Mouse (Mus musculus) heart, embryonic 12.5 days (tissue): ENCODE measurements around the gene Npas3. TPM values are rescaled to one million over a fixed set of nuclear protein-coding genes. Genes with fewer than 3 reads are reported as not detected.
"Not testable (repeated sequence)": the region's sequence is repeated elsewhere in the genome, so short reads cannot be mapped to it uniquely, and the experiment has no call there.

Experiments
- ATAC-seq: fragments of 200-750 bp; cut with Nextera tagmentation; 2 replicates; pipeline ENCODE4 v1.8.0; 2017; ENCODE audit warnings: moderate TSS enrichment, moderate library complexity; ENCODE audit not compliant: insufficient number of reproducible peaks, low FRiP score
- H3K27ac ChIP-seq: fragments of 300-500 bp; sonication (generic); 2 replicates; pipeline ENCODE4 v1.5.1; 2016; ENCODE audit warnings: mild to moderate bottlenecking, moderate library complexity; ENCODE audit not compliant: poor library complexity, severe bottlenecking
- H3K27me3 ChIP-seq: fragments of 300-500 bp; sonication (generic); replicated peaks from 2 replicates; pipeline ENCODE4 v1.6.1; 2016; ENCODE audit warnings: mild to moderate bottlenecking, moderate library complexity
- H3K36me3 ChIP-seq: fragments of 300-500 bp; sonication (generic); 2 replicates; pipeline ENCODE4 v1.6.1; 2016; ENCODE audit warnings: mild to moderate bottlenecking, moderate library complexity
- H3K4me1 ChIP-seq: fragments of 300-500 bp; sonication (generic); replicated peaks from 2 replicates; pipeline ENCODE4 v1.6.1; 2016; ENCODE audit warnings: mild to moderate bottlenecking
- H3K4me2 ChIP-seq: fragments of 300-500 bp; sonication (generic); 2 replicates; pipeline ENCODE4 v1.6.1; 2016; ENCODE audit warnings: mild to moderate bottlenecking, moderate library complexity
- H3K4me3 ChIP-seq: fragments of 300-500 bp; sonication (generic); 2 replicates; pipeline ENCODE4 v1.5.1; 2016; ENCODE audit warnings: mild to moderate bottlenecking
- H3K9ac ChIP-seq: fragments of 300-500 bp; sonication (generic); 2 replicates; pipeline ENCODE4 v1.6.1; 2016; ENCODE audit warnings: mild to moderate bottlenecking, moderate library complexity
- H3K9me3 ChIP-seq: fragments of 300-500 bp; sonication (generic); replicated peaks from 2 replicates; pipeline ENCODE4 v1.6.1; 2016; ENCODE audit warnings: mild to moderate bottlenecking, moderate library complexity
- WGBS: fragments of 180-500 bp; shearing (Covaris S2); methylation state at CpG from one replicate; pipeline ENCODE4 v1.1.7; 2016; 5-methylcytosine and 5-hydroxymethylcytosine counted together
- polyA plus RNA-seq: library from polyadenylated mRNA; unstranded; fragments of >200 nt; fragmentation: Nextera tagmentation; extraction: Ambion mirVana; gene quantifications from 2 replicates; pipeline ENCODE4 v1.2.1, GENCODE M21; 2016

Npas3 gene
- polyA plus RNA-seq, 1 experiment from 2014 or later, result 1.9 TPM

DNA sequence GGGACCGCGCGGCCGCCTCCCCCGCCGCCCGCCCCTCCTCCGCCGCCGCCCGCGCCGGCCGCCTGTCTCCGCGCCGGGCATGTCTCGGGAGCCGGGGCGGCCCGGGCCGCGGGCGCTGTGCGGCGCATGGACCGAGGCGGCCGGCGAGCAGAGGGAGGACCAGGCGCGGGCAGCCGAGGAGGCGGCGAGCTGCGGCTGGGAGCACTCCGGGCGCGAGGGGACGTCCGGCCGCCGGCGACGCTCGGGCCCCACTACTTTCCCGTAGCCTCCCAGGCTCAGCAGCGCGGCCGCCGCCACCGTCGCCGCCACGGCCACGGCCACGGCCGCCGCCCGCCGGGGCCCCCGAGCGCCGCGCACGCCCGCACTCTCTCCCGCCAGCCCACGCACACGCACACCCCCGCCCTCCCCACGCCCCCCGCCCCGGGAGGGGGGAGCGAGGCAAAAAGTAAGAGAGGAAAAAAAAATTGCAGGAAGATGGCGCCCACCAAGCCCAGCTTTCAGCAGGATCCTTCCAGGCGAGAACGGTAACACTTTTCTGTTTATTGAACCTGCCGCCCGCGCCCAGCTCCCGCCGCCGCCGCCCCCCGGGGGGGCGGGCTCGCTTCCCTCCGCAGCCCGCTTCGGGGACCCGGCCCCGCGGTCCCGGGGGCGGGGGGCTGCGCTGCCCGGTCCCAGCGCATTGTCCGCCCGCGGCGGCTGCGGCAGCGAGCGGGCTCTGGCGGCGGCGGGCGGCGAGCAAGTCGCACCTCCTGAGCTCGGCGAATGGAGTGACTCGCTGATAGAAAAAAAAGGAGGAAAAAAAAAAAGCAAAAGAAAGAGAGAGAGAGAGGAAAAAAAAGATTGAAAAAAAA, 4.3 kb downstream of the Npas3 start:
- H3K4me3 ChIP-seq, result peak overlapping the region; percentile 96
- H3K9me3 ChIP-seq, result no peaks in the 10 kb centered on the region
- H3K4me2 ChIP-seq, result peak overlapping the region; percentile 96
- ATAC-seq, result peak; percentile 58
- 3% methylated on average over 73 of the region's 115 CpGs for WGBS
- H3K27me3 ChIP-seq, result peaks cover 38% of the 10 kb centered on the region
- peak overlapping the region; percentile 93 for H3K9ac ChIP-seq
- peak overlapping the region; percentile 90 for H3K27ac ChIP-seq
- peaks cover 13% of the 10 kb centered on the region; the same call in 1 of the 2 replicates for H3K4me1 ChIP-seq
- H3K36me3 ChIP-seq, result no peaks in the 10 kb centered on the region

DNA sequence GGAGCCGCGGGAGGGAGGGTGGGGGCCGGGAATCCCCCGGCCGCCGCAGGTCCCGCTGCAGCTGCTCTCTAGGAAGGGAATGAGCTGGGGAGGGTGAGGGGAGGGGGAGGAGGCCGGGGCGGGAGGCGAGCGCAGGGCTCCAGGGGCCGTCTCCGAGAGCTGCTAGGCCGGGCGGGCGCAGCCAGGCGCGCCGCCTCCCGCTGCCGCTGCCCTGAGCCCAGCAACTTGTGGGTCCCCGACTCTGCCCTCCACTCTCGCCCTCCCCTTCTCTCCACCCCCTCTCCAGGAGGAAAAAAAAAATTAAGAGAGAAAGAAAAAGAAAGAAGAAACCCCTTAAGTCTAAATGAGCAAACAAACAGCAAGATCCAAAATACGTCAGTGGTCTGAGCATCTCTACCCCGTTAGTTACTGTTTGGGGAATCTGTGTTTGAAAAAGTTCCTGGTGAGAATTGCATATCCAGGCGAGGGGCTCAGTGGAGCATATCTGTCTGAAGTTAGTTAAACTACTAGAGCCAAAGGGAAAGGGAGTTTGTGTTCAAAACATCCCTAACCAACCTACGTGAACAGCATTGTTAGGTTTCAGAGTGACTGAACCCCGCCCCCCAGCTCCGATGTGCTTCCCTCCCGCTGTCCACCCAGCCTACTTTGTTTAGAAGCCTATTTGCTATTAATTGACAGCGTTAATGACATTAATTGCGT, 5.1 kb downstream of the Npas3 start:
- H3K27me3 ChIP-seq, result peaks cover 30% of the 10 kb centered on the region

DNA sequence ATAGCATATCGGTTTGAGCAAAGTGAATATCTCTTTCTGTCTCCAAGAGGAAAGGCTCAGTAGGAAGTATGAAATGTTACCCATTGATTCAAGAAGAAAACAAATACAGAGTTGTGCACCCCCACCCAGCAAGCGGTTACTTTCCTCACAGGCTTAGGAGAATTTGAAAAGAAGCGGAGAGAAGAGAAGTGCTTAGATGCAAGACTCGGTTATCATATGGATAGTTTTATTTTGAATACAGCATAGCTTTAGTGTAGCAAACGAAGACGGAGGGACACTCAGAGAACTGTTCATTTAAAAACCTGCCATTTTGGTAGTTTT, 5.6 kb downstream of the Npas3 start:
- no peak for ATAC-seq
- H3K4me1 ChIP-seq, result 0 out of 2 replicates have a peak, but pooled peaks cover 10% of the 10 kb centered on the region
- WGBS, result 10% methylated on average over 6 of the region's 6 CpGs
- H3K9me3 ChIP-seq, result no peaks in the 10 kb centered on the region
- H3K27ac ChIP-seq, result no peak overlapping the region
- peak overlapping the region; percentile 96 for H3K4me2 ChIP-seq
- peak overlapping the region; percentile 96 for H3K4me3 ChIP-seq
- H3K9ac ChIP-seq, result no peak overlapping the region
- H3K27me3 ChIP-seq, result peaks cover 29% of the 10 kb centered on the region
- no peaks in the 10 kb centered on the region for H3K36me3 ChIP-seq

More for the DNA sequence above, 5.1 kb downstream of the Npas3 start:
- 0 out of 2 replicates have a peak, but pooled peaks cover 10% of the 10 kb centered on the region for H3K4me1 ChIP-seq
- peak; percentile 67; the same call in 1 of the 2 replicates for ATAC-seq
- peak overlapping the region; percentile 61 for H3K9ac ChIP-seq
- peak overlapping the region; percentile 96 for H3K4me2 ChIP-seq
- no peaks in the 10 kb centered on the region for H3K36me3 ChIP-seq
- H3K27ac ChIP-seq, result no peak overlapping the region
- peak overlapping the region; percentile 96 for H3K4me3 ChIP-seq
- WGBS, result 2% methylated on average over 18 of the region's 32 CpGs
- H3K9me3 ChIP-seq, result no peaks in the 10 kb centered on the region

DNA sequence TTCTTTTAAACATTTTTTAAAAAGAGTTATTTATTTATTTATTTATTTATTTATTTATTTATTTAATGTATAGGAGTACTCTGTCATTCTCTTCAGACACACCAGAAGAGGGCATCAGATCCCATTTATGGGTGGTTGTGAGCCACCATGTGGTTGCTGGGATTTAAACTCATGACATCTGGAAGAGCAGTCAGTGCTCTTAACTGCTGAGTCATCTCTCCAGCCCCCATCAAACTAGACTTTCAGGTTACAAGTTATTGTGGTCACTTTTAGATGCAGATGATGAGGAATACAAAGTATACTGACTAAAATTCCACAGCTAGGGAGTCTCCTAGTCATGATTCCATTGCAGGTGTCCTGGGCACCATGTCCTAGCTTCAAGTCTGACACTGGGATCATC, 26.0 kb downstream of the Npas3 start:
- not testable (repeated sequence) for H3K36me3 ChIP-seq, ATAC-seq, H3K4me1 ChIP-seq, H3K27me3 ChIP-seq, H3K4me2 ChIP-seq, H3K27ac ChIP-seq, H3K9ac ChIP-seq, H3K9me3 ChIP-seq, H3K4me3 ChIP-seq

DNA sequence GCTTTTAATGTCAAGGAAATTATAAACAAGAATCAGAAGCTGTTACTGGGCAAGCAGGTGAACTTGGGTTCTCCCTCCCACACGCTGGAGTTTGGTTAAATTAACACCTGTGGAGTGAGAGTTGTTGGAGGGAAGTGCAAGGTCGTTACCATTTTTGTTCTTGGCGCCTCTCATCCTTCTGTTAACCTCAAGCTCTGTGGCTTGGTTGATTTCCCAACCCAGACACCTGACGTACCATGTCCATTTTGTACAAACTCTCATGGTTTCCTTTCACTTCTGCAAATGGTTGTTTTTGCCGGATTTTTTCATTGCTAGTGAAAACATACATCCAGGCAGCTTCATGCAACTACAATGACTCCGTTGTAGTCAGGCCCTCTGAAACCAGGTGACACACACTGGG, 28.9 kb downstream of the Npas3 start:
- Histone ChIP-seq H3K27ac (no peak overlapping the region), H3K9ac (no peak overlapping the region), H3K4me2 (no peak overlapping the region), H3K27me3 (no peaks in the 10 kb centered on the region), H3K36me3 (no peaks in the 10 kb centered on the region), H3K4me3 (no peak overlapping the region), H3K9me3 (no peaks in the 10 kb centered on the region), H3K4me1 (no peaks in the 10 kb centered on the region)
- ATAC-seq, result no peak
- WGBS, result 69% methylated on average over 6 of the region's 6 CpGs

DNA sequence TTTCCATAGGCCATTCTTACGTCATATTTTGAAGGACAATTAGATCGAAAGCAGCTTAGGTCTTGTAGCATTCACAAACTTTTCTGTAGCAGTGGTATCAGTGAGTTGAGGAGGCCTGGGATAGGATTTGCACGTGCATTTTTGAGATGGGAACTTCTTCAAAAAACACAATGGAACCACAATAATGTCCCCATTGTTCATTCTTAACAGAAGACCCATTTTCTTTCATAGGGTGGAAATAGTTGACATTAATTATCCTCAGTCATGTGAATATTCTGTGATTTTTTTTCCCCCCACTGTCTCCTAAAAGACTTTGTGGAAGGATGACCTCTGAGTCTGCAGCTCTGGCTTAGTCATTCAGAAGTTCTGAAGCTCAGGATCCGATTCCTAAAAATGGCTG, 41.9 kb downstream of the Npas3 start:
- 84% methylated on average over 4 of the region's 4 CpGs for WGBS
- Histone ChIP-seq H3K4me1 (no peaks in the 10 kb centered on the region), H3K4me3 (no peak overlapping the region), H3K9ac (no peak overlapping the region), H3K27me3 (0 out of 2 replicates have a peak, but pooled peaks cover 3% of the 10 kb centered on the region), H3K27ac (no peak overlapping the region), H3K9me3 (no peaks in the 10 kb centered on the region), H3K36me3 (no peaks in the 10 kb centered on the region), H3K4me2 (no peak overlapping the region)
- no peak for ATAC-seq

DNA sequence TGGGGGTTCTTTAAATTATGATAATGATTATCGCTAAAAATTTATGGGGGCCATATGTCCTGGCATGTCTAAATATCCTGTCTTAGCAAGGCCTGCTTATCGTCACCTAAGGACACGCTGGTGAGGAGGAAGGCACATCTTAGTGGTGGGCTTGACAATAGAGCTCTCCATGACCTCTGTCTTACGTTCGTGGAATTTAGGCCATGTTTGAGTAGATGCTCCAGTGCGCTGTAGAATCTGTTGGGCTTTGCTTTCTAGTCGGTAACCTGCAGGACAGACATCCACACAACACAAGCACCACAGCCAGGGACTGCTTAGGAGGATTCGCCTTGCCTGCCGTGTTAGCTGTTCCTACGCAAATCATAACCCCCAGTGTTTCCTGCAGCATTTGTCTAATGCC, 42.4 kb downstream of the Npas3 start:
- Histone ChIP-seq H3K27me3 (0 out of 2 replicates have a peak, but pooled peaks cover 3% of the 10 kb centered on the region), H3K4me1 (peaks cover 3% of the 10 kb centered on the region), H3K9ac (no peak overlapping the region), H3K4me3 (no peak overlapping the region), H3K27ac (no peak overlapping the region), H3K4me2 (no peak overlapping the region), H3K36me3 (no peaks in the 10 kb centered on the region), H3K9me3 (no peaks in the 10 kb centered on the region)
- ATAC-seq, result no peak
- 86% methylated on average over 10 of the region's 10 CpGs for WGBS

DNA sequence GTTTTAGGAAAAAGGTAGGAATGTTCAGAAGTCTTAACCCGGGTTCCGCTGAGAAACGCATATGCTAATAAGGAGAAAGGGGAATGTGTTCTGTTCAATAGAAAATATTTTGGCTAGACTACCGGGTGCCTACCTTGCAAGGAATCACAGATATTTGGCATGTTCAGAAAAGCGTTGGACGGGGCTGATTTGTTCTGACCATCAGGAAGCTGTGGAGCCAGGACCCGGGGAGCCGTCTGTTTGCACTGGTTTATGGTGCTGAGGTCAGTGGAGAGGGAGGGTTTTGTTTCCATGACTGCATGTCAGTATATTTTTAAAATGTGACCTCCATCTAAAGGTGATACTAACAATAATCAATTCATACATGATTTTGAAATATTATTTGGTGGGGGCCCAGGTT, 43.5 kb downstream of the Npas3 start:
- Histone ChIP-seq H3K4me2 (no peak overlapping the region), H3K27me3 (peaks cover 6% of the 10 kb centered on the region; the same call in 1 of the 2 replicates), H3K9ac (no peak overlapping the region), H3K4me1 (peaks cover 5% of the 10 kb centered on the region), H3K4me3 (no peak overlapping the region), H3K36me3 (no peaks in the 10 kb centered on the region), H3K9me3 (no peaks in the 10 kb centered on the region), H3K27ac (0 out of 2 replicates have a peak overlapping the region, but pooled peaks have one; percentile 26)
- ATAC-seq, result no peak
- 81% methylated on average over 8 of the region's 8 CpGs for WGBS

DNA sequence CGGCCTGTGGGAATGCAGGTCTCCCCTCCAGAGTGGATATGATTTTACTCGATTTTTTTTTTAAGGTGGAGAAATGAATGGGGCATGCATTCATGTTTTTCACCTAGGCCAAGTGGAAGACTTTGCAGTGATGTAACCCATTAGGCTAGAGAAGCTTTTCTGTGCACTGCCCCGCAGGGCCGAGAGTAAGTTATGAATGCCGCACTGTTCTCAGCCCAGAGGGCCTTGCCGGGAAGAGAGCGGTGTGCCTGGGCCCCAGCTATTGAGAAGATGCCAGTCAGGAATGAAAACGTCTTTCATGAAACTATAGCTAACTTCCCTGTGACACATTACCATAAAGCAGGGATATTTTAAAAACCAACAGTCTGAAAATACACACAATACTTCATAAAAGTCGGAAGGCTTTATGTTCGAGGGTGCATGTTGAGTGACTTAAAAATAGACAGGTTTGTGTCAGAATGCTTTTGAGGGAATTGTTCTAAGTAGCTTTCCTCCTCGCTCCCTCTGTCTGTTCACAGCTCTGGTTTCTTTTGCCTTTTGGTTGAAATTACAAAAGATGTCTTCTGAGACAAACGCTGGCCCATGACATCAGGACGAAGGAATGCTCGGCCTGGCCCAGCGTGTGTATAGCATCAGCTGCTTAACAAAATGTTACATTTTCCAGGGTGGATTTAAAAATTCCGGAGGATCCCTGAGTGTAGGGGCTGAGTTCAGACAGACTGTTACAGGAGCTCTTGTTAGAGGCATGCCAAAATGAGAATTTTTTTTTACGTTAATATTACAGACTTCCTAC, 44.2 kb downstream of the Npas3 start:
- 51% methylated on average over 17 of the region's 17 CpGs for WGBS
- peak overlapping the region; percentile 47; the same call in 1 of the 2 replicates for H3K27ac ChIP-seq
- H3K27me3 ChIP-seq, result peaks cover 10% of the 10 kb centered on the region
- H3K4me3 ChIP-seq, result no peak overlapping the region
- no peak for ATAC-seq
- H3K4me2 ChIP-seq, result no peak overlapping the region
- no peaks in the 10 kb centered on the region for H3K9me3 ChIP-seq
- H3K36me3 ChIP-seq, result no peaks in the 10 kb centered on the region
- peaks cover 5% of the 10 kb centered on the region for H3K4me1 ChIP-seq
- H3K9ac ChIP-seq, result no peak overlapping the region

DNA sequence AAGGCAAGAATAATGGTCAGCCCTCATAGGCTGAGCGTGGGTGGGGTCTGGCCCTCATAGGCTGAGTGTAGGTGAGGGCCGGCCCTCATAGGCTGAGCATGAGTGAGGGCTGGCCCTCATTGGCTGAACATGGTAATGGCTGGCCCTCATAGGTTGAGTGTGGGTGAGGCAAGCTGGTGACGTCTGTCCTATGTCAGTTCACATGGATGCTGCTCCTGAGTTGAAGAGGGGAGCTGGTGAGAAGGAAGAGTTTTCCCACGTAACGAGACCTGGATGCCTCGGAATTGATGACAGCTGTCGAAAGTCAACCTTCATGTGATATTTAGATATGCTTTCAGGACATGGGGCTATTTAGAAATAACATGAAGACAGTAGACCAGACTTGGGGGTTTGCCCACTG, 45.5 kb downstream of the Npas3 start:
- WGBS, result 90% methylated on average over 7 of the region's 7 CpGs

DNA sequence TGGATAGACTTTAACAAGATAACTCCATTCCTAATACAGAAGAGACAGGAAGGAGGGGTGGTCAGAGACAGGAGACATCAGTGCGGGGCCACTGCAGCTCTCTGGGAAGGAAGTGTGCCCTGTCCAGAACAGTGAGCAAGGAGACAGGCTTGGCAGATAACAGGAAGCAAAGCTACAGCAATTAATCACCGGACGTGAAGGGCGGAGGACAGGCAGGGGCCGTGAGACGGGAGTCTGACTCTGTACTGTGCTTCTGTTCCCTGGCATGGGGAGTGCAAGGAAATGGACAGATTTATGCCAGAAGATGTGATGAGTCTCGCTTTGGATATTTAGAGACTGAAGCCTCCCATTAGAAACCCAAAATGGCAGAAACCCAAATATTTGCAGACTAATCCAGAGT, 47.3 kb downstream of the Npas3 start:
- 21% methylated on average over 7 of the region's 7 CpGs for WGBS
- Histone ChIP-seq H3K4me1 (peaks cover 5% of the 10 kb centered on the region), H3K9me3 (no peaks in the 10 kb centered on the region), H3K36me3 (no peaks in the 10 kb centered on the region), H3K27ac (no peak overlapping the region), H3K9ac (no peak overlapping the region), H3K27me3 (peaks cover 22% of the 10 kb centered on the region), H3K4me2 (no peak overlapping the region), H3K4me3 (no peak overlapping the region)
- peak; percentile 48; the same call in 1 of the 2 replicates for ATAC-seq

More for the DNA sequence above, 45.5 kb downstream of the Npas3 start:
- H3K9me3 ChIP-seq, result no peaks in the 10 kb centered on the region
- no peak overlapping the region for H3K9ac ChIP-seq
- peaks cover 5% of the 10 kb centered on the region for H3K4me1 ChIP-seq
- H3K27ac ChIP-seq, result no peak overlapping the region
- no peak overlapping the region for H3K4me2 ChIP-seq
- no peak overlapping the region for H3K4me3 ChIP-seq
- ATAC-seq, result no peak
- H3K27me3 ChIP-seq, result peaks cover 22% of the 10 kb centered on the region
- no peaks in the 10 kb centered on the region for H3K36me3 ChIP-seq
